Mouse (Mus musculus) lung, adult 2 months (tissue): ENCODE data around the gene Gna15.

ENCODE experiments used
- CTCF ChIP-seq: fragments of 200-500 bp; IDR thresholded peaks from 2 replicates; pipeline ENCODE4 v1.5.1; 2011; ENCODE audit warnings: mild to moderate bottlenecking, low read length, control low read depth; ENCODE audit not compliant: insufficient read depth
- POLR2A ChIP-seq: fragments of 200-500 bp; IDR thresholded peaks from 2 replicates; pipeline ENCODE4 v1.6.1; 2011; ENCODE audit warnings: low read depth, mild to moderate bottlenecking, control low read depth, low read length, borderline replicate concordance; ENCODE audit errors: extremely low read depth

- TF ChIP-seq CTCF (no peak), POLR2A (no peak)
Measured at GRCm38 (mm10) chr10:81459399-81459798, 64.6 kb downstream of the Gna15 start.
